Mouse (Mus musculus) kidney, embryonic 14.5 days (tissue): ENCODE data around the gene Magt1. TPM values are rescaled to one million over a fixed set of nuclear protein-coding genes. Genes with fewer than 3 reads are reported as not detected.
A peak's percentile ranks its signal among the peaks of the same experiment; 100 is the strongest.
"Not testable (repeated sequence)": the region's sequence is repeated elsewhere in the genome, so short reads cannot be mapped to it uniquely, and the experiment has no call there.

Experiments used
- ATAC-seq: fragments of 200-750 bp; cut with Nextera tagmentation; 2 replicates; pipeline ENCODE4 v1.8.0; 2017; ENCODE audit warnings: moderate number of reproducible peaks, mild to moderate bottlenecking, moderate TSS enrichment, moderate library complexity; ENCODE audit not compliant: low FRiP score, low TSS enrichment
- H3K27ac ChIP-seq: fragments of 300-500 bp; sonication (generic); 2 replicates; pipeline ENCODE4 v1.5.1; 2014; ENCODE audit warnings: low read depth, mild to moderate bottlenecking, low read length, moderate library complexity, mixed read lengths
- H3K27me3 ChIP-seq: fragments of 300-500 bp; sonication (generic); 2 replicates; pipeline ENCODE4 v1.6.1; 2014; ENCODE audit warnings: mild to moderate bottlenecking, low read length; ENCODE audit not compliant: control insufficient read depth, insufficient read depth
- H3K36me3 ChIP-seq: fragments of 300-500 bp; sonication (generic); 2 replicates; pipeline ENCODE4 v1.6.1; 2014; ENCODE audit warnings: low read length, mixed read lengths; ENCODE audit not compliant: control insufficient read depth, insufficient read depth
- H3K4me1 ChIP-seq: fragments of 300-500 bp; sonication (generic); 2 replicates; pipeline ENCODE4 v1.6.1; 2014; ENCODE audit warnings: low read length, mixed read lengths; ENCODE audit not compliant: control insufficient read depth, insufficient read depth
- H3K4me2 ChIP-seq: fragments of 300-500 bp; sonication (generic); replicated peaks from 2 replicates; pipeline ENCODE4 v1.6.1; 2014; ENCODE audit warnings: low read depth, mild to moderate bottlenecking, low read length
- H3K4me3 ChIP-seq: fragments of 300-500 bp; sonication (generic); 2 replicates; pipeline ENCODE4 v1.5.1; 2014; ENCODE audit warnings: mild to moderate bottlenecking, low read length
- H3K9ac ChIP-seq: fragments of 300-500 bp; sonication (generic); 2 replicates; pipeline ENCODE4 v1.6.1; 2014; ENCODE audit warnings: low read depth, mild to moderate bottlenecking, low read length, moderate library complexity
- H3K9me3 ChIP-seq: fragments of 300-500 bp; sonication (generic); 2 replicates; pipeline ENCODE4 v1.6.1; 2016; ENCODE audit warnings: low read length; ENCODE audit not compliant: control insufficient read depth
- WGBS: fragments of 180-500 bp; shearing (Covaris S2); extraction: QIAGEN DNeasy Blood & Tissue Kit; methylation state at CpG from one replicate; pipeline ENCODE4 v1.1.7; 2014; 5-methylcytosine and 5-hydroxymethylcytosine counted together
- polyA plus RNA-seq: library from polyadenylated mRNA; unstranded; fragments of >200 nt; fragmentation: Nextera tagmentation; extraction: Ambion mirVana; gene quantifications from 2 replicates; pipeline ENCODE4 v1.2.1, GENCODE M21; 2014

The Magt1 gene
- polyA plus RNA-seq, 1 experiment from 2014 or later, result 73.0 TPM

- Histone ChIP-seq H3K4me2 (peak overlapping the region; percentile 27; the same call in 1 of the 2 replicates), H3K9ac (no peak overlapping the region), H3K27me3 (no peaks in the 10 kb centered on the region), H3K9me3 (no peaks in the 10 kb centered on the region), H3K36me3 (no peaks in the 10 kb centered on the region), H3K27ac (no peak overlapping the region), H3K4me3 (peak overlapping the region; percentile 71), H3K4me1 (no peaks in the 10 kb centered on the region)
- WGBS, result 35% methylated on average over 8 of the region's 8 CpGs
- ATAC-seq, result no peak
Measured at GRCm38 (mm10) chrX:105929478-105930038, 82.1 kb downstream of the Magt1 start.

GRCm38 (mm10) chrX:105928861-105929477 lies 82.7 kb downstream of the Magt1 start, which contains the start of gene Atrx:
Gene Atrx (minus strand): TSS chrX:105929403.
- H3K27ac ChIP-seq, result peak within 1 kb of the TSS; percentile 93
- H3K36me3 ChIP-seq, result no peaks in the 10 kb centered on the region
- peak within 1 kb of the TSS; percentile 71 for H3K4me3 ChIP-seq
- WGBS, result 29% methylated on average over 42 of the region's 42 CpGs
- H3K4me2 ChIP-seq, result peak within 1 kb of the TSS; percentile 43
- H3K27me3 ChIP-seq, result no peaks in the 10 kb centered on the region
- peak within 1 kb of the TSS; percentile 91 for H3K9ac ChIP-seq
- H3K9me3 ChIP-seq, result no peaks in the 10 kb centered on the region
- H3K4me1 ChIP-seq, result no peaks in the 10 kb centered on the region
- ATAC-seq, result peak; percentile 95

GRCm38 (mm10) chrX:105927941-105928860 lies 83.5 kb downstream of the Magt1 start:
- Histone ChIP-seq H3K4me3 (peak overlapping the region; percentile 71), H3K4me2 (peak overlapping the region; percentile 43), H3K27me3 (no peaks in the 10 kb centered on the region), H3K27ac (peak overlapping the region; percentile 93), H3K9ac (peak overlapping the region; percentile 91), H3K9me3 (no peaks in the 10 kb centered on the region), H3K4me1 (no peaks in the 10 kb centered on the region), H3K36me3 (no peaks in the 10 kb centered on the region)
- peak; percentile 70 for ATAC-seq
- 25% methylated on average over 34 of the region's 69 CpGs for whole genome bisulfite sequencing

GRCm38 (mm10) chrX:105926121-105926735 lies 85.5 kb downstream of the Magt1 start:
- ATAC-seq, result no peak
- Histone ChIP-seq H3K27me3 (no peaks in the 10 kb centered on the region), H3K4me2 (no peak overlapping the region), H3K36me3 (no peaks in the 10 kb centered on the region), H3K9ac (no peak overlapping the region), H3K4me3 (no peak overlapping the region), H3K4me1 (no peaks in the 10 kb centered on the region), H3K27ac (no peak overlapping the region), H3K9me3 (no peaks in the 10 kb centered on the region)
- WGBS, result 74% methylated on average over 12 of the region's 12 CpGs

- Histone ChIP-seq H3K9me3 (no peaks in the 10 kb centered on the region), H3K9ac (no peak overlapping the region), H3K4me2 (no peak overlapping the region), H3K4me3 (no peak overlapping the region), H3K27ac (no peak overlapping the region), H3K4me1 (no peaks in the 10 kb centered on the region), H3K27me3 (no peaks in the 10 kb centered on the region), H3K36me3 (no peaks in the 10 kb centered on the region)
- no peak for ATAC-seq
- WGBS, result 91% methylated on average over 5 of the region's 5 CpGs
Measured at GRCm38 (mm10) chrX:105924326-105925070, 87.2 kb downstream of the Magt1 start.

- no peaks in the 10 kb centered on the region for H3K36me3 ChIP-seq
- 60% methylated on average over 1 of the region's 1 CpGs for WGBS
- no peaks in the 10 kb centered on the region for H3K4me1 ChIP-seq
- H3K4me3 ChIP-seq, result no peak overlapping the region
- no peak overlapping the region for H3K4me2 ChIP-seq
- no peak overlapping the region for H3K9ac ChIP-seq
- no peak for ATAC-seq
- no peak overlapping the region for H3K27ac ChIP-seq
- no peaks in the 10 kb centered on the region for H3K27me3 ChIP-seq
- H3K9me3 ChIP-seq, result no peaks in the 10 kb centered on the region
Measured at GRCm38 (mm10) chrX:105923896-105924295, 87.8 kb downstream of the Magt1 start.

GRCm38 (mm10) chrX:105922986-105923385 lies 88.7 kb downstream of the Magt1 start:
- not testable (repeated sequence) for H3K4me2 ChIP-seq, ATAC-seq, H3K9me3 ChIP-seq, H3K9ac ChIP-seq, H3K36me3 ChIP-seq, H3K4me3 ChIP-seq, H3K27ac ChIP-seq, H3K4me1 ChIP-seq, H3K27me3 ChIP-seq
- 87% methylated on average over 7 of the region's 7 CpGs for WGBS

- H3K4me1 ChIP-seq, result no peaks in the 10 kb centered on the region
- H3K4me3 ChIP-seq, result no peak overlapping the region
- no peak overlapping the region for H3K4me2 ChIP-seq
- no peaks in the 10 kb centered on the region for H3K9me3 ChIP-seq
- ATAC-seq, result no peak
- H3K9ac ChIP-seq, result no peak overlapping the region
- H3K27me3 ChIP-seq, result no peaks in the 10 kb centered on the region
- H3K27ac ChIP-seq, result no peak overlapping the region
- no peaks in the 10 kb centered on the region for H3K36me3 ChIP-seq
- WGBS, result 73% methylated on average over 2 of the region's 2 CpGs
Measured at GRCm38 (mm10) chrX:105921421-105921820, 90.3 kb downstream of the Magt1 start.
